Mouse (Mus musculus): ENCODE data around the gene Ddhd1. TPM values are rescaled to one million over a fixed set of nuclear protein-coding genes. Genes with fewer than 3 reads are reported as not detected.

Ddhd1 gene
- 84.0 and 90.2 TPM in 2 replicates for polyA plus RNA-seq (2012; rRNA removed)

DNA sequence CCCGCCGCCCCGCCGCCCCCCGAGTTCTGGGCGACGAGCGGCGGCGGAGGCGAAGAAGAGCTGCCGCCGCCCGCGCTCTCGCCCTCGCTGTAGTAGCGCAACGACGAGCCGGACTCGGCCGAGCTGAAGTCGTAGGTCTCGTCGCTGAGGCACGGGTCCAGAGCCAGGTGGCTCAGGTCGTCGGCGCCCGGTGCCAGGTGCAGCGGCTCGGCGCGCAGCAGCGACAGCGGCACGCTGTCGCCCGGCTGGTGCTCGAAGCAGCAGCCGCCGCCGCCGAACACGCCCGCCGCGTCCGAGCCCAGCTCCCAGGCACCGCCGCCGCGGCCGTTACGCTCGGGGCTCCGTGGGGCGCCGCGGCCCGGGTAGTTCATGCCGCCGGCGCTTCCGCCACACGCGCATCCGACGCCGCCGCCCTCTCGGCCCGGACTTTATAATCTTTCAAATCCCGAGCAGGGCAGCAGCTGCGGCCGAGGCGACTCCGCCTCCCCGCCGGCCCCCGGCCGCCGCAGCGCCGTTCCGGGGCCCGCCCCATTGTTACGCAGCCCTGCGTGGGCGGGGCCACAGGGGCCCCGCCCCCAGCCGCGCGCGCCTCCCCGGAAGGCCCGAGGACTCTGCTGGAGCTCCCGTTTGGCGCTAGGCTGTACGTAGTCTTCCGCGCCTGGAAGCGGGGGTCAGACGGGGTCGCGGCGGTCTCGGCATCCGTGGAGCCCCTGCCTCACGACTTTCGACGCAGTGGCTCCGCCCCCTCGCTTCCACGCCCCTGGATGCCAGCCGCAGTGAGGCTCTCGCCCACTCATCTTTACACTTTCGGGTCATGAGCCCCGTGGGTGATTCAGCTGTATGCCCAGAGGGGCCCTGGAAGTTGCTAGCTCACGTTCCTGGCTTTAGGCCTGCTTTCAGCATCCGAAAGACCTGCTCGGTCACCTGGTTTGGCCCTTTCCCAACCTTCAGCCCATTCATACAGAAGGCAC is at the start of gene Ddhd1:
Gene Ddhd1, minus strand, starts transcription at position 503 of the 971 bp plus-strand sequence.
- Histone ChIP-seq H3K4me1 (ENCODE audit: control insufficient read depth, insufficient read depth, low read length) (peaks cover 9% of the 10 kb centered on the region; the same call in 1 of the 2 replicates), H3K4me3 (ENCODE audit: insufficient read depth, low read length) (peak within 1 kb of the TSS; percentile 78), H3K27ac (ENCODE audit: insufficient read depth, low read length) (peak within 1 kb of the TSS; percentile 99)
- TF ChIP-seq POLR2A (IDR thresholded peaks at IDR 0.05; ENCODE audit: extremely low read depth, insufficient read depth, low read length) = peak; percentile 60
- TF ChIP-seq CTCF (IDR thresholded peaks at IDR 0.05; ENCODE audit: extremely low read depth, insufficient read depth, low read length) = no peak

DNA sequence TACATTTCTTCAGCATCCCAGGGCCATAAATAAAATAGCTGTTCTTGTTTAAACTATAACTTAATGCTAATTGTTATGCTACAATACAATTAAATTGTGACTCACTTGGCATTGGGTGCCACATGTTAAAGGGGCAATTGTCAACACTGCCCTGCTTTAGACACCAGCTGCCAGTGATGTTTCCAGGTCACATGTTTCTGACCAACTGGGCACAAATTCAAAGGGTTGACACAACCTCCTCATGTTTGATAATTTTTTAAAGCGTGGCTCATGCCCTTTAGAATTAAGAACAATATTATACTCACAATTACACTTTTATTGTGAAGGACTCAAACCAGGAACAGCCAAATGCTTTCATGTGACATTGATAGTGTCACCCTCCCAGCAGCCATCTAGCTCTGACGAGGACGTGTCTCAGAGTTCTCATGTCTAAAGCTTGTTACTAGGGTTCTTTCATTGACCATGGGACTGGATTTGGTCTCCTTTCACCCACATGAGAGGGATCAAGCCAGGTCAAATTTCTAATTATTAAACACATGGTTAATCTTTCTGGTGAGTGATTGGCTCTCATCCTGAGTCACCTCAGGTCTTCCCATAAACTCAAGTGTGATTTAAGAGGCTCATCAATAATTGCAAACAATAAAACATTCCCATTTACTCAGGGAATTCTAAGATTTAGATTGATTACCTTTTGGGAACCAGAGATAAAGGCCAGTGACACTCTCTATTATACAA is 49.4 kb upstream of the Ddhd1 start:
- Histone ChIP-seq H3K4me1 (ENCODE audit: control insufficient read depth, insufficient read depth, low read length) (no peaks in the 10 kb centered on the region), H3K27ac (ENCODE audit: insufficient read depth, low read length) (no peak overlapping the region), H3K4me3 (ENCODE audit: insufficient read depth, low read length) (no peak overlapping the region)
- no peak for TF ChIP-seq POLR2A (IDR thresholded peaks at IDR 0.05; ENCODE audit: extremely low read depth, insufficient read depth, low read length)
- no peak for TF ChIP-seq CTCF (IDR thresholded peaks at IDR 0.05; ENCODE audit: extremely low read depth, insufficient read depth, low read length)

DNA sequence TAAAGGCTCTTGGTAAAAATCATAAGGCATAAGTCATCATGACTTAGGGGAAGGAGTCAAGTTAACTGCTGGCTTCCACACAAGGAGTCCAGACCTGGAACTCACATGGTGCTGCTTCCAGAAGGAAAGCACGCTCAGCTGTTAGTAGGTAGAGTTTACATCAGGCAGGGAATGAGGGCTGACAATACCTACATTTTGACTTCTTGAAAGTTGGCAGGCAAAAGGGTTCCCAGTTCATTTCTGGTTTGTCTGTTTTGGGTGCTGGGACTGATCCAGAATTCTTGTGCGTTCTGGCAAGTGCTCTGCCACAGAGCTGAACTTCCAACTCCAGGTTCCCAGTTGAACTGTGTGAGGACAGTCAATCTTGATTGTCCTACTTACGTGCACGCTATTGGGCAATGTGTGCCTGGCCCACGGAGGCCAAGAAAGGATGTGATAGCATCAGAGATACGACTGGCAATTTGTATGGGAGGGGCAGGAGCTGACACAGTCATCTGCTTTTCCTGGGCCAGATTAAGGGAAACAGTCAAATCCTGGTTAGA is 42.2 kb upstream of the Ddhd1 start:
- Histone ChIP-seq H3K4me3 (ENCODE audit: insufficient read depth, low read length) (no peak overlapping the region), H3K4me1 (ENCODE audit: control insufficient read depth, insufficient read depth, low read length) (no peaks in the 10 kb centered on the region), H3K27ac (ENCODE audit: insufficient read depth, low read length) (no peak overlapping the region)
- no peak for TF ChIP-seq POLR2A (IDR thresholded peaks at IDR 0.05; ENCODE audit: extremely low read depth, insufficient read depth, low read length)
- TF ChIP-seq CTCF (IDR thresholded peaks at IDR 0.05; ENCODE audit: extremely low read depth, insufficient read depth, low read length) = no peak

DNA sequence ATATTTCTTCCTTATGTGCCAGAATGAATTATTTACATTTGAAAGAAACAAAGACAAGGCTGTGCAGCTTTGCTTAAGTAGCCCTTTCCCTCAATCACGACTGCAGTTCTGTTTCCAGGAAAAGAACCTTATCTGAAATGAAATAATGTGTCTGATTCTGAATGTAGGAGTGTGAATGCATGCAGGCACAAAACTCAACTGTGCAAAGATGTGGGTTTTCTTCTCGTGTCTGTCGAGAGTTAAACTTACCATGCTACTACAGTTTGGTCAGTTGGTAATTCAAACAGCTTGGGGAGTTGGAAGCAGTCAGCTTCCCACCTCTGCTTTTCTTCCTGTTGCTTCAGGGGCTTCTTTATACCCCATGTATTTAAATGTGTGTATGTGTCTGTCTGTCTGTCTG is 40.9 kb upstream of the Ddhd1 start:
- Histone ChIP-seq H3K4me1 (ENCODE audit: control insufficient read depth, insufficient read depth, low read length) (no peaks in the 10 kb centered on the region), H3K4me3 (ENCODE audit: insufficient read depth, low read length) (no peak overlapping the region), H3K27ac (ENCODE audit: insufficient read depth, low read length) (no peak overlapping the region)
- TF ChIP-seq CTCF (IDR thresholded peaks at IDR 0.05; ENCODE audit: extremely low read depth, insufficient read depth, low read length) = no peak
- TF ChIP-seq POLR2A (IDR thresholded peaks at IDR 0.05; ENCODE audit: extremely low read depth, insufficient read depth, low read length) = no peak

DNA sequence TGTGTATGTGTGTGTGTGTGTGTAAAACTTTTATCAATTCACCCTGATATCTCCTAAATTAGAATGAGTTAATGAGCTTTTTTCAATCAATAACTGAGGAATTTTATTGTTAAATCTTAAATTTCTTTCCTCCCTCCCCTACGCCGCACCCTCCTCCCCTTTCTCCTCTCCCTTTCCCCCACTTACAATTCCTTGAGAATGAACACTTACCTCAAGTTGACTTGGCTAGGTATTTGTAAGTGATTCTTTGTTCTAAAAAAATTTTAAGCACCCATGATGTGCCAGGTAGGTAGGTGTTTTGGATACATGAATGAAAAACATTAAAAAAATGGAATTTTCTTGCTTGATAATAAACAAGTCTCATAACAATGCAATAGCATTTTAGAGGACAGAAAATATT is 38.2 kb upstream of the Ddhd1 start:
- no peak overlapping the region for H3K4me3 ChIP-seq (ENCODE audit: insufficient read depth, low read length)
- no peak overlapping the region for H3K27ac ChIP-seq (ENCODE audit: insufficient read depth, low read length)
- no peaks in the 10 kb centered on the region for H3K4me1 ChIP-seq (ENCODE audit: control insufficient read depth, insufficient read depth, low read length)
- no peak for TF ChIP-seq POLR2A (IDR thresholded peaks at IDR 0.05; ENCODE audit: extremely low read depth, insufficient read depth, low read length)
- no peak for TF ChIP-seq CTCF (IDR thresholded peaks at IDR 0.05; ENCODE audit: extremely low read depth, insufficient read depth, low read length)

DNA sequence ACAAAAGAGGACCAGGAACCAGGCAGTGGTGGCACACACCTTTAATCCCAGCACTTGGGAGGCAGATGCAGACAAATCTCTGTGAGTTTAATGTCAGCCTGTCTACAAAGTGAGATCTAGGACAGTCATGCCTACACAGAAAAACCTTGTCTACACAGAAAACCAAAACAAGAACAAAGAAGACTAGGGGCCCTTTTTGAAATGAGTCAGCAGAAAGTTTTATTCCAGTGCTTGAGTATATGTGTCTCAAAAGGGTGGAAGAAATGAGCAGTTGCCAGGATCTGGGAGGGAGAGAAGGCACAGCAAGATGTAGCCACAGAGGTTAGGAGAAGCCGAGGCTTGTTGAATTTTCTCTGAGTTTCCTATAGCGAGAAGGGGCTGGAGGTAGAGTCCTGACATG is 35.9 kb upstream of the Ddhd1 start:
- H3K27ac ChIP-seq (ENCODE audit: insufficient read depth, low read length) = no peak overlapping the region
- no peak overlapping the region for H3K4me3 ChIP-seq (ENCODE audit: insufficient read depth, low read length)
- H3K4me1 ChIP-seq (ENCODE audit: control insufficient read depth, insufficient read depth, low read length) = no peaks in the 10 kb centered on the region
- no peak for TF ChIP-seq POLR2A (IDR thresholded peaks at IDR 0.05; ENCODE audit: extremely low read depth, insufficient read depth, low read length)
- TF ChIP-seq CTCF (IDR thresholded peaks at IDR 0.05; ENCODE audit: extremely low read depth, insufficient read depth, low read length) = no peak

DNA sequence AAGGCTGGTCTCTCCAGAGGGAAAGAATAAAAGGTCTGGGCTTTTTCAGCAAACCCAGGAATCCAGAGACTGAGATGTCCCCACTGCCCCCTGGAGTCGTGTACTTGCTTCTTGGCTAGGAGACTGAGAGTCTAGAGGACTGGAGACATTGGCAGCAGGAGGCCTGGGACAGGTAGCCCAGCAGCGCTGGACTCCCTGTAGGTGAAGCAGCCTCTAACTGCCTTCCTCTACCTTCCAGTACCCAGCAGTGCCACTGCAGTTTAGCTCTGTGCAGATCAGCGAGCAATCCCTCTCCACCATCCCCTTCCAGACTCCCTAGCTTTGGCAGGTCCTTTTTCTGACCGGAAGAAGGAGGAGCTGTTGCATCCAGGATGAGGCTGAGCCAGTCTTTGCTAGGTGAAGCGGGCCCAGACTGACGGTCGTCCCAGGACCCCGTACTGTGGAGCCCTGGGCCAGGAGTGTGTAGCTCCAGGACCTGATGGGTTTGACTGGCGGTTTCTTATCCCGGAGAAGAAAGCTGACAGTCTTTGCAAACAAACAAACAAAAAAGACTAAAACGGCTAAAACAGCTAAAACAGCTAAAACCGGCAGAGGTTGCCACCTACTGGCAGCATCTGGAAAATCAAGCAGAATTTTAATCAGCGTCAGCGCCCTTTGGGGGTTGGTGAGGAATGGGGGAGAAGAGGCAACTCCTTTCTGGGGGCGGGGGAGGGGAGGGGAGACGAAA is 32.7 kb upstream of the Ddhd1 start:
- TF ChIP-seq POLR2A (IDR thresholded peaks at IDR 0.05; ENCODE audit: extremely low read depth, insufficient read depth, low read length) (no peak), CTCF (IDR thresholded peaks at IDR 0.05; ENCODE audit: extremely low read depth, insufficient read depth, low read length) (peak; percentile 66)
- no peak overlapping the region for H3K27ac ChIP-seq (ENCODE audit: insufficient read depth, low read length)
- peak overlapping the region; percentile 8 for H3K4me3 ChIP-seq (ENCODE audit: insufficient read depth, low read length)

DNA sequence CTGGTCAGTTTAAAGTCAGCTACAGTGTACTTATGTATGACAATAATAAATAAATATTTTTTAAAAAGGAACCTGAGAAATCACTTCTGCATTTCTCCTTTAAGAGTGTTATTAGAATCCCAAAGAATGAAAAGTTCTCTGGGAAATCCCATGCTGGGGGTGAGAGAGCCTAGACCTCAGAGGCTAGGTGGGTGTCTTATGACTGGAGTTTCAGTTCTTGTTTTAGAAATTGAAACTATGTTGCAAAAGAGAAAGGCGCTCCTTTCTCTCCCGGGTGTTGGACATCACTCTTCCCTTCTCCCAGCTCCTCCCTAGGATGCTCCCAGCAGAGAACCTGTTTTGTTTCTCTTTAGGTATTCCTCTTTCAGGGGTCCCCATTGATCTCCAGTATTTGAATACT is 27.4 kb upstream of the Ddhd1 start:
- TF ChIP-seq POLR2A (IDR thresholded peaks at IDR 0.05; ENCODE audit: extremely low read depth, insufficient read depth, low read length) = no peak
- Histone ChIP-seq H3K4me1 (ENCODE audit: control insufficient read depth, insufficient read depth, low read length) (no peaks in the 10 kb centered on the region), H3K4me3 (ENCODE audit: insufficient read depth, low read length) (no peak overlapping the region), H3K27ac (ENCODE audit: insufficient read depth, low read length) (no peak overlapping the region)

More for the DNA sequence above, 32.7 kb upstream of the Ddhd1 start:
- no peaks in the 10 kb centered on the region for H3K4me1 ChIP-seq (ENCODE audit: control insufficient read depth, insufficient read depth, low read length)

DNA sequence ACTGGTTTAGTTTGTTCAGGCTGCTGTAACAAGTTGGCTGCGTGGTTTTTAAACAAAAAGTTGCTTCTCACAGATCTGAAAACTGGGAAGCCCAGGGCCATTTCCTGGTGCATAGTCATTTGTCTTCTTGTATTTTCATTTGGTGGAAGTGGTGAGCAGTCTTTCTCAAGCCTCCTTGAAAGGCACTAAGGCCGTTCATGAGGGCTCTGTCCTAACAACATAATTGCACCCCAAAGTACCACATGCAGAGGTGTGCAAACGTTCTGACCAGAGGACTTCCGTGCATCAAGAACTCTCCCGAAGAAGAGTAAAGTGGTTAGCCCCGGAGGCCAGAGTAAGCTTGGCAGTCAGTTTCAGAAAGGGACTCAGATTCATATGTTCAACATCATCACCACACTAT is 18.8 kb upstream of the Ddhd1 start:
- Histone ChIP-seq H3K4me3 (ENCODE audit: insufficient read depth, low read length) (no peak overlapping the region), H3K4me1 (ENCODE audit: control insufficient read depth, insufficient read depth, low read length) (no peaks in the 10 kb centered on the region), H3K27ac (ENCODE audit: insufficient read depth, low read length) (no peak overlapping the region)
- TF ChIP-seq POLR2A (IDR thresholded peaks at IDR 0.05; ENCODE audit: extremely low read depth, insufficient read depth, low read length) = no peak
- TF ChIP-seq CTCF (IDR thresholded peaks at IDR 0.05; ENCODE audit: extremely low read depth, insufficient read depth, low read length) = no peak

All from cortical plate, adult 2 months (tissue).